Mouse (Mus musculus) heart, postnatal 0 days (tissue): ENCODE data around the gene Phf21a. TPM values are rescaled to one million over a fixed set of nuclear protein-coding genes. Genes with fewer than 3 reads are reported as not detected.

Experiments used
- ATAC-seq: fragments of 200-750 bp; cut with Nextera tagmentation; 2 replicates; pipeline ENCODE4 v1.8.0; 2017; ENCODE audit warnings: low read depth, moderate number of reproducible peaks, moderate library complexity; ENCODE audit not compliant: insufficient read depth
- DNase-seq: peaks from one replicate; pipeline ENCODE4 v3.0.0-alpha.2; 2016; ENCODE audit warnings: low spot score
- H3K27ac ChIP-seq: fragments of 300-500 bp; sonication (generic); 2 replicates; pipeline ENCODE4 v1.5.1; 2014; ENCODE audit warnings: low read depth, mild to moderate bottlenecking
- H3K27me3 ChIP-seq: fragments of 300-500 bp; sonication (generic); 2 replicates; pipeline ENCODE4 v1.6.1; 2014; ENCODE audit warnings: low read length, mixed read lengths; ENCODE audit not compliant: control insufficient read depth, insufficient read depth
- H3K36me3 ChIP-seq: fragments of 300-500 bp; sonication (generic); replicated peaks from 2 replicates; pipeline ENCODE4 v1.6.1; 2014; ENCODE audit warnings: low read length, mixed read lengths; ENCODE audit not compliant: control insufficient read depth, insufficient read depth
- H3K4me1 ChIP-seq: fragments of 300-500 bp; sonication (generic); 2 replicates; pipeline ENCODE4 v1.6.1; 2014; ENCODE audit warnings: antibody characterized with exemption; ENCODE audit not compliant: control insufficient read depth, insufficient read depth
- H3K4me2 ChIP-seq: fragments of 300-500 bp; sonication (generic); 2 replicates; pipeline ENCODE4 v1.6.1; 2014; ENCODE audit warnings: low read depth, mild to moderate bottlenecking, low read length, moderate library complexity
- H3K4me3 ChIP-seq: fragments of 300-500 bp; sonication (generic); 2 replicates; pipeline ENCODE4 v1.5.1; 2014; ENCODE audit warnings: low read depth, low read length
- H3K9ac ChIP-seq: fragments of 300-500 bp; sonication (generic); replicated peaks from 2 replicates; pipeline ENCODE4 v1.6.1; 2014; ENCODE audit warnings: low read depth, low read length, mixed read lengths
- H3K9me3 ChIP-seq: fragments of 300-500 bp; sonication (generic); replicated peaks from 2 replicates; pipeline ENCODE4 v1.6.1; 2016; ENCODE audit warnings: low read length; ENCODE audit not compliant: control insufficient read depth
- CTCF ChIP-seq: IDR thresholded peaks from 2 replicates; pipeline ENCODE4 v1.5.1; 2016; ENCODE audit warnings: antibody characterized with exemption, control low read depth, low read depth
- EP300 ChIP-seq: IDR thresholded peaks from 2 replicates; pipeline ENCODE4 v1.6.1; 2016; ENCODE audit warnings: antibody characterized with exemption, low read depth
- WGBS: fragments of 180-500 bp; shearing (Covaris S2); extraction: QIAGEN DNeasy Blood & Tissue Kit; methylation state at CpG from one replicate; pipeline ENCODE4 v1.1.7; 2014; 5-methylcytosine and 5-hydroxymethylcytosine counted together
- polyA plus RNA-seq: library from polyadenylated mRNA; unstranded; fragments of >200 nt; fragmentation: Nextera tagmentation; extraction: Ambion mirVana; gene quantifications from 2 replicates; pipeline ENCODE4 v1.2.1, GENCODE M21; 2015
- total RNA-seq: library from RNA; depleted of rRNA; stranded (reverse); fragments of >200 nt; gene quantifications from 2 replicates; pipeline ENCODE4 v1.2.3, GENCODE M21; 2014; ENCODE audit warnings: low replicate concordance; rRNA removed

Gene Phf21a
- total RNA-seq = 41.0 and 60.2 TPM in 2 replicates
- polyA plus RNA-seq = 8.8 and 9.9 TPM in 2 replicates

- no peak within 1 kb of the TSS for H3K4me3 ChIP-seq
- H3K27me3 ChIP-seq = no peaks in the 10 kb centered on the region
- TF ChIP-seq CTCF (no peak), EP300 (no peak)
- no peaks in the 10 kb centered on the region for H3K4me1 ChIP-seq
- peak within 1 kb of the TSS; percentile 65 for H3K27ac ChIP-seq
- WGBS = 63% methylated on average over 2 of the region's 2 CpGs
- no peak for DNase-seq
- no peaks in the 10 kb centered on the region for H3K36me3 ChIP-seq
- H3K9me3 ChIP-seq = no peaks in the 10 kb centered on the region
- H3K4me2 ChIP-seq = no peak within 1 kb of the TSS
- no peak for ATAC-seq
- no peak within 1 kb of the TSS for H3K9ac ChIP-seq
Measured at GRCm38 (mm10) chr2:92092817-92093216, at the start of gene Phf21a. TSS of gene Phf21a (plus strand) at chr2:92093117.

GRCm38 (mm10) chr2:92043285-92043684 is 49.6 kb upstream of the Phf21a start:
- no peaks in the 10 kb centered on the region for H3K9me3 ChIP-seq
- no peaks in the 10 kb centered on the region for H3K36me3 ChIP-seq
- peaks cover 4% of the 10 kb centered on the region; the same call in 1 of the 2 replicates for H3K4me1 ChIP-seq
- ATAC-seq = no peak
- no peaks in the 10 kb centered on the region for H3K27me3 ChIP-seq
- no peak overlapping the region for H3K4me3 ChIP-seq
- H3K27ac ChIP-seq = no peak overlapping the region
- H3K9ac ChIP-seq = no peak overlapping the region
- 85% methylated on average over 12 of the region's 12 CpGs for WGBS
- no peak for DNase-seq
- TF ChIP-seq CTCF (no peak), EP300 (no peak)
- H3K4me2 ChIP-seq = no peak overlapping the region

GRCm38 (mm10) chr2:92047601-92048000 is 45.3 kb upstream of the Phf21a start:
- Histone ChIP-seq H3K4me3 (no peak overlapping the region), H3K4me1 (no peaks in the 10 kb centered on the region), H3K9me3 (no peaks in the 10 kb centered on the region), H3K36me3 (no peaks in the 10 kb centered on the region), H3K27me3 (no peaks in the 10 kb centered on the region), H3K27ac (no peak overlapping the region), H3K9ac (no peak overlapping the region), H3K4me2 (no peak overlapping the region)
- DNase-seq (no peak), ATAC-seq (no peak)
- TF ChIP-seq EP300 = no peak
- TF ChIP-seq CTCF = no peak
- 34% methylated on average over 4 of the region's 4 CpGs for WGBS

- H3K4me3 ChIP-seq = no peak overlapping the region
- TF ChIP-seq EP300 = no peak
- no peak for TF ChIP-seq CTCF
- ATAC-seq = no peak
- no peak for DNase-seq
- 55% methylated on average over 9 of the region's 9 CpGs for WGBS
- H3K9ac ChIP-seq = no peak overlapping the region
- H3K9me3 ChIP-seq = no peaks in the 10 kb centered on the region
- no peaks in the 10 kb centered on the region for H3K36me3 ChIP-seq
- no peak overlapping the region for H3K4me2 ChIP-seq
- H3K4me1 ChIP-seq = no peaks in the 10 kb centered on the region
- no peak overlapping the region for H3K27ac ChIP-seq
- no peaks in the 10 kb centered on the region for H3K27me3 ChIP-seq
Measured at GRCm38 (mm10) chr2:92048034-92048690, 44.8 kb upstream of the Phf21a start.

GRCm38 (mm10) chr2:92052188-92052587 is 40.7 kb upstream of the Phf21a start:
- Histone ChIP-seq H3K4me1 (peaks cover 7% of the 10 kb centered on the region; the same call in 1 of the 2 replicates), H3K27ac (no peak overlapping the region), H3K9me3 (no peaks in the 10 kb centered on the region), H3K27me3 (peaks cover 10% of the 10 kb centered on the region; the same call in 1 of the 2 replicates), H3K9ac (no peak overlapping the region), H3K36me3 (no peaks in the 10 kb centered on the region), H3K4me3 (no peak overlapping the region), H3K4me2 (no peak overlapping the region)
- ATAC-seq (no peak), DNase-seq (no peak)
- TF ChIP-seq EP300 (no peak), CTCF (no peak)
- 64% methylated on average over 8 of the region's 8 CpGs for WGBS

GRCm38 (mm10) chr2:92052754-92053153 is 40.2 kb upstream of the Phf21a start:
- TF ChIP-seq CTCF (no peak), EP300 (no peak)
- WGBS = 63% methylated on average over 2 of the region's 2 CpGs
- no peak overlapping the region for H3K4me3 ChIP-seq
- ATAC-seq (no peak), DNase-seq (no peak)
- H3K9ac ChIP-seq = no peak overlapping the region
- H3K27ac ChIP-seq = no peak overlapping the region
- peaks cover 7% of the 10 kb centered on the region; the same call in 1 of the 2 replicates for H3K4me1 ChIP-seq
- H3K36me3 ChIP-seq = no peaks in the 10 kb centered on the region
- peaks cover 10% of the 10 kb centered on the region; the same call in 1 of the 2 replicates for H3K27me3 ChIP-seq
- H3K4me2 ChIP-seq = no peak overlapping the region
- H3K9me3 ChIP-seq = no peaks in the 10 kb centered on the region
